Mouse (Mus musculus): Measurements from ENCODE around the gene March8. TPM values are rescaled to one million over a fixed set of nuclear protein-coding genes. Genes with fewer than 3 reads are reported as not detected.

Gene March8
- total and polyA plus RNA-seq, 3 experiments, result 22.7 to 24.9 TPM; not detected in 1

GRCm38 (mm10) chr6:116455781-116456180 is 118.0 kb downstream of the March8 start:
- peak; percentile 25 for DNase-seq (ENCODE audit: low read depth, low spot score)
- peaks cover 0 to 40% of the 10 kb centered on the region in 2 experiments; a peak in 2 of 4 replicates for H3K36me3 ChIP-seq (ENCODE audit: control insufficient read depth in 1 of 2, insufficient read depth in 2 of 2, low read length in 2 of 2)
- no peaks in the 10 kb centered on the region for H3K27me3 ChIP-seq (ENCODE audit: control insufficient read depth in 1 of 2, insufficient read depth in 2 of 2, low read length in 2 of 2)
- H3K79me2 ChIP-seq (ENCODE audit: control insufficient read depth, insufficient read depth, low read length, poor library complexity), result no peaks in the 10 kb centered on the region
- peaks cover 34 to 48% of the 10 kb centered on the region in 2 experiments for H3K4me1 ChIP-seq (ENCODE audit: control insufficient read depth in 1 of 2, insufficient read depth in 2 of 2, low read length in 2 of 2)
- H3K4me3 ChIP-seq (ENCODE audit: control insufficient read depth in 1 of 2, insufficient read depth in 1 of 2, low read depth in 2 of 2, low read length in 2 of 2), result no peak overlapping the region
- no peak overlapping the region for H3K9ac ChIP-seq (ENCODE audit: control insufficient read depth, low read depth, low read length, poor library complexity, severe bottlenecking)
- H3K27ac ChIP-seq (ENCODE audit: control insufficient read depth, low read depth, low read length), result peak overlapping the region; percentile 90
- no peaks in the 10 kb centered on the region for H3K9me3 ChIP-seq (replicated peaks; ENCODE audit: insufficient read depth, low read length)
- TF ChIP-seq MAZ (IDR thresholded peaks at IDR 0.05; ENCODE audit: low read depth, low read length), result no peak
- TF ChIP-seq JUND (IDR thresholded peaks at IDR 0.05; ENCODE audit: low read depth, low read length), result no peak
- no peak for TF ChIP-seq MYB (IDR thresholded peaks at IDR 0.05; ENCODE audit: low read depth, low read length)
- TF ChIP-seq GATA1 (IDR thresholded peaks at IDR 0.05; ENCODE audit: low read depth, low read length), result no peak
- TF ChIP-seq MYC (IDR thresholded peaks at IDR 0.05; ENCODE audit: low read depth, low read length), result no peak
- no peak for TF ChIP-seq MEF2A (IDR thresholded peaks at IDR 0.05; ENCODE audit: extremely low read depth, insufficient replicate concordance, low read depth, low read length, poor library complexity, severe bottlenecking)
- TF ChIP-seq GABPA (IDR thresholded peaks at IDR 0.05; ENCODE audit: low read depth, low read length), result no peak
- no peak for TF ChIP-seq TCF12 (IDR thresholded peaks at IDR 0.05; ENCODE audit: low read depth, low read length)
- TF ChIP-seq ETS1 (IDR thresholded peaks at IDR 0.05; ENCODE audit: low read depth, low read length), result no peak
- TF ChIP-seq POLR2A (IDR thresholded peaks at IDR 0.05; ENCODE audit: control insufficient read depth in 1 of 2, insufficient read depth in 1 of 2, low read depth in 1 of 2, low read length in 2 of 2, poor library complexity in 1 of 2), result no peak
- no peak for TF ChIP-seq RCOR1 (IDR thresholded peaks at IDR 0.05; ENCODE audit: low read depth, low read length)

- Histone ChIP-seq H3K4me3 (ENCODE audit: control insufficient read depth in 1 of 2, insufficient read depth in 1 of 2, low read depth in 2 of 2, low read length in 2 of 2) (no peak overlapping the region), H3K27ac (ENCODE audit: control insufficient read depth, low read depth, low read length) (peak overlapping the region; percentile 90), H3K79me2 (ENCODE audit: control insufficient read depth, insufficient read depth, low read length, poor library complexity) (no peaks in the 10 kb centered on the region), H3K9ac (ENCODE audit: control insufficient read depth, low read depth, low read length, poor library complexity, severe bottlenecking) (no peak overlapping the region), H3K36me3 (ENCODE audit: control insufficient read depth in 1 of 2, insufficient read depth in 2 of 2, low read length in 2 of 2) (peaks cover 0 to 40% of the 10 kb centered on the region in 2 experiments; a peak in 2 of 4 replicates), H3K4me1 (ENCODE audit: control insufficient read depth in 1 of 2, insufficient read depth in 2 of 2, low read length in 2 of 2) (peaks cover 34 to 48% of the 10 kb centered on the region in 2 experiments), H3K9me3 (replicated peaks; ENCODE audit: insufficient read depth, low read length) (no peaks in the 10 kb centered on the region), H3K27me3 (ENCODE audit: control insufficient read depth in 1 of 2, insufficient read depth in 2 of 2, low read length in 2 of 2) (no peaks in the 10 kb centered on the region)
- peak; percentile 59 for DNase-seq (ENCODE audit: low read depth, low spot score)
- TF ChIP-seq JUND (IDR thresholded peaks at IDR 0.05; ENCODE audit: low read depth, low read length), result no peak
- TF ChIP-seq ETS1 (IDR thresholded peaks at IDR 0.05; ENCODE audit: low read depth, low read length), result peak; percentile 80
- TF ChIP-seq MYB (IDR thresholded peaks at IDR 0.05; ENCODE audit: low read depth, low read length), result peak; percentile 86
- peak; percentile 91 for TF ChIP-seq GATA1 (IDR thresholded peaks at IDR 0.05; ENCODE audit: low read depth, low read length)
- no peak for TF ChIP-seq USF2 (IDR thresholded peaks at IDR 0.05; ENCODE audit: borderline replicate concordance in 1 of 2, insufficient read depth in 1 of 2, low read depth in 1 of 2, low read length in 2 of 2)
- TF ChIP-seq ZC3H11A (IDR thresholded peaks at IDR 0.05; ENCODE audit: low read depth, low read length), result 0 out of 2 replicates have a peak, but pooled peaks have one; percentile 4
- peak; percentile 83 for TF ChIP-seq ELF1 (IDR thresholded peaks at IDR 0.05; ENCODE audit: low read depth, low read length)
- TF ChIP-seq MAZ (IDR thresholded peaks at IDR 0.05; ENCODE audit: low read depth, low read length), result peak; percentile 58; the same call in 1 of the 2 replicates
- peak; percentile 39; the same call in 1 of the 2 replicates for TF ChIP-seq TAL1 (IDR thresholded peaks at IDR 0.05; ENCODE audit: low read length)
- no peak for TF ChIP-seq RAD21 (IDR thresholded peaks at IDR 0.05; ENCODE audit: low read depth, low read length)
- TF ChIP-seq BHLHE40 (IDR thresholded peaks at IDR 0.05; ENCODE audit: borderline replicate concordance, low read depth, low read length), result peak; percentile 27; the same call in 1 of the 2 replicates
- TF ChIP-seq TCF12 (IDR thresholded peaks at IDR 0.05; ENCODE audit: low read depth, low read length), result peak; percentile 93
- TF ChIP-seq POLR2A (IDR thresholded peaks at IDR 0.05; ENCODE audit: control insufficient read depth in 1 of 2, insufficient read depth in 1 of 2, low read depth in 1 of 2, low read length in 2 of 2, poor library complexity in 1 of 2), result no peak
- no peak for TF ChIP-seq POLR2AphosphoS2 (IDR thresholded peaks at IDR 0.05; ENCODE audit: low read length)
- no peak for TF ChIP-seq E2F4 (IDR thresholded peaks at IDR 0.05; ENCODE audit: borderline replicate concordance, low read depth, low read length)
- TF ChIP-seq NELFE (IDR thresholded peaks at IDR 0.05; ENCODE audit: low read depth, low read length), result no peak
- no peak for TF ChIP-seq USF1 (IDR thresholded peaks at IDR 0.05; ENCODE audit: low read depth, low read length)
- TF ChIP-seq ZMIZ1 (IDR thresholded peaks at IDR 0.05; ENCODE audit: low read depth, low read length), result 0 out of 2 replicates have a peak, but pooled peaks have one; percentile 32
- peak; percentile 82 for TF ChIP-seq SIN3A (IDR thresholded peaks at IDR 0.05; ENCODE audit: low read length)
- TF ChIP-seq MAFK (IDR thresholded peaks at IDR 0.05; ENCODE audit: borderline replicate concordance, low read depth, low read length), result 0 out of 2 replicates have a peak, but pooled peaks have one; percentile 30
- peak in 1 of 3 experiments; percentile 18; a peak in 2 of 6 replicates for TF ChIP-seq CTCF (IDR thresholded peaks at IDR 0.05 in 2 of 3, conservative IDR thresholded peaks at IDR 0.05 in 1 of 3; ENCODE audit: control insufficient read depth in 1 of 3, insufficient read depth in 1 of 3, low read depth in 2 of 3, low read length in 3 of 3, poor library complexity in 1 of 3, severe bottlenecking in 1 of 3)
- TF ChIP-seq UBTF (IDR thresholded peaks at IDR 0.05; ENCODE audit: borderline replicate concordance, insufficient read depth, low read depth, low read length), result no peak
- TF ChIP-seq NRF1 (IDR thresholded peaks at IDR 0.05; ENCODE audit: insufficient read depth, low read depth, low read length, poor library complexity, severe bottlenecking), result no peak
- TF ChIP-seq MXI1 (IDR thresholded peaks at IDR 0.05; ENCODE audit: low read depth, low read length), result peak; percentile 58; the same call in 1 of the 2 replicates
- TF ChIP-seq CHD2 (IDR thresholded peaks at IDR 0.05; ENCODE audit: low read length), result no peak
These were observed 118.7 kb downstream of the March8 start for GRCm38 (mm10) chr6:116456482-116456881.

Measured in MEL (cell line).